Mouse (Mus musculus): ENCODE results near the gene Tjp1.

- no peak for TF ChIP-seq POLR2A (IDR thresholded peaks at IDR 0.05; ENCODE audit: extremely low read depth, insufficient read depth, low read length)
- no peak for TF ChIP-seq CTCF (IDR thresholded peaks at IDR 0.05; ENCODE audit: extremely low read depth, insufficient read depth, low read length)
Observed at GRCm38 (mm10) chr7:65419926-65420325, 107.7 kb downstream of the Tjp1 start.
